Mouse (Mus musculus) heart, adult 2 months (tissue): Measurements from ENCODE around the gene Tbc1d19. TPM values are rescaled to one million over a fixed set of nuclear protein-coding genes. Genes with fewer than 3 reads are reported as not detected.

Experiments used
- DNase-seq, 2 experiments: peaks; one replicate each; pipeline ENCODE4 v3.0.0; 2021
- H3K27ac ChIP-seq: fragments of 200-600 bp; 2 replicates; pipeline ENCODE4 v1.8.1; 2022
- H3K27me3 ChIP-seq: fragments of 200-500 bp; 2 replicates; pipeline ENCODE4 v1.6.1; 2012; ENCODE audit warnings: mild to moderate bottlenecking, low read length, inconsistent platforms, mixed read lengths; ENCODE audit not compliant: control insufficient read depth, insufficient read depth
- H3K36me3 ChIP-seq: fragments of 200-500 bp; 2 replicates; pipeline ENCODE4 v1.6.1; 2012; ENCODE audit warnings: low read length, inconsistent platforms; ENCODE audit not compliant: control insufficient read depth, insufficient read depth
- H3K4me1 ChIP-seq: fragments of 200-500 bp; 2 replicates; pipeline ENCODE4 v1.6.1; 2011; ENCODE audit warnings: low read length; ENCODE audit not compliant: control insufficient read depth, insufficient read depth
- H3K4me3 ChIP-seq: fragments of 200-600 bp; 2 replicates; pipeline ENCODE4 v1.8.1; 2022
- H3K79me2 ChIP-seq: fragments of 200-500 bp; replicated peaks from 2 replicates; pipeline ENCODE4 v1.6.1; 2012; ENCODE audit warnings: mild to moderate bottlenecking, inconsistent platforms, low read length, moderate library complexity, mixed read lengths; ENCODE audit not compliant: control insufficient read depth, insufficient read depth
- H3K9ac ChIP-seq: fragments of 200-500 bp; 2 replicates; pipeline ENCODE4 v1.6.1; 2012; ENCODE audit warnings: low read depth, mild to moderate bottlenecking, control low read depth, inconsistent platforms, low read length, mixed read lengths
- CTCF ChIP-seq: fragments of 200-600 bp; IDR thresholded peaks from 2 replicates; pipeline ENCODE4 v1.8.1; 2022; ENCODE audit warnings: antibody characterized with exemption, mild to moderate bottlenecking, moderate library complexity
- EP300 ChIP-seq: fragments of 200-500 bp; IDR thresholded peaks from 2 replicates; pipeline ENCODE4 v1.6.1; 2011; ENCODE audit warnings: low read depth, low read length, control low read depth; ENCODE audit not compliant: insufficient read depth
- POLR2A ChIP-seq: fragments of 200-500 bp; IDR thresholded peaks from 2 replicates; pipeline ENCODE4 v1.6.1; 2011; ENCODE audit warnings: mild to moderate bottlenecking, low read depth, low read length, control low read depth; ENCODE audit not compliant: insufficient read depth
- WGBS: fragments of 180-500 bp; shearing (Covaris S2); methylation state at CpG from one replicate; pipeline ENCODE4 v1.1.7; 2018; 5-methylcytosine and 5-hydroxymethylcytosine counted together
- intact Hi-C: fragments of 180-260 bp; cut with DNase I; formaldehyde crosslinking; loops from one replicate; pipeline ENCODE4 v1.15.1; 2025
- polyA plus RNA-seq: library from polyadenylated mRNA; depleted of rRNA; stranded (reverse); fragments of >200 nt; gene quantifications from 2 replicates; pipeline ENCODE4 v1.2.3, GENCODE M21; 2012; rRNA removed
- total RNA-seq, 2 experiments: library from RNA; stranded (reverse); gene quantifications; 2 replicates each; pipeline ENCODE4 v1.2.3; 2021

Tbc1d19 gene
- total and polyA plus RNA-seq, 3 experiments = 10.0 to 18.4 (median 16.7) TPM

DNA sequence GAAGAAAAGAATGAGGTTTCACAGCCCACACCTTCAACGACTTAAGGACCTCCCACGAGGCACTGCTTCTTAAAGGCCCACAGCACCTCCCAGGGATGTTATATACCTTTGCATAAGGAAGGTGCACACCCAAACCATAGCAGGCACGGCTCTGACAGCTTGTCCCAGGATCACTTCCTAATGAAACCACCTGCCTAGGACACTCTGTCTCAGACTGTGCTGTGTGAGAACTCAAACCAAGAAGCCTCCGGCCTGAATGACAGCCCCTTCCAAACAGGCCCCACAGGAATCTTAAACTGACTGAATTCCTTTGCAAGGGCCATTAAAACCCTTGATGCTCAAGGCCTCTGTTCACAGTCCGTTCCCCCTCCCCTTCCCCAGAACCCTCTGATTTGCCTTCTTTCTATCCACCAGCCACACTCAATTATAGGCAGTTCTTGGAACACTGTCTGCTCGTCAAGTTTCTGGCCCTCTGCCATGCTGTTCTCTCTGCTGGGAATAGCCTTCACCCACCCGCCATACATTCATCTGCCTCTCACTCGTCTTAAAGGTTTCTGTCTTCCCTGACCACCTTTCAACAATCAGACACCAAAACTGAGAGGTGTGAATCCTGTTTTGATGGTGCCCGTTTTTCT, 138.3 kb downstream of the Tbc1d19 start:
- peak in 1 of 2 experiments; percentile 30 for DNase-seq
- peaks cover 2% of the 10 kb centered on the region; the same call in 1 of the 2 replicates for H3K36me3 ChIP-seq
- no peaks in the 10 kb centered on the region for H3K27me3 ChIP-seq
- TF ChIP-seq POLR2A = no peak
- no peak for TF ChIP-seq EP300
- TF ChIP-seq CTCF = no peak
- 31% methylated on average over 9 of the region's 9 CpGs for WGBS
- H3K4me3 ChIP-seq = no peak overlapping the region
- no peak overlapping the region for H3K9ac ChIP-seq
- H3K4me1 ChIP-seq = peaks cover 19% of the 10 kb centered on the region
- intact Hi-C loops = loop anchor here (2.0 kb wide), 3 partner anchors 15 to 75 kb away; no protein-coding TSS in a partner anchor
- H3K27ac ChIP-seq = peak overlapping the region; percentile 89
- H3K79me2 ChIP-seq = no peaks in the 10 kb centered on the region

DNA sequence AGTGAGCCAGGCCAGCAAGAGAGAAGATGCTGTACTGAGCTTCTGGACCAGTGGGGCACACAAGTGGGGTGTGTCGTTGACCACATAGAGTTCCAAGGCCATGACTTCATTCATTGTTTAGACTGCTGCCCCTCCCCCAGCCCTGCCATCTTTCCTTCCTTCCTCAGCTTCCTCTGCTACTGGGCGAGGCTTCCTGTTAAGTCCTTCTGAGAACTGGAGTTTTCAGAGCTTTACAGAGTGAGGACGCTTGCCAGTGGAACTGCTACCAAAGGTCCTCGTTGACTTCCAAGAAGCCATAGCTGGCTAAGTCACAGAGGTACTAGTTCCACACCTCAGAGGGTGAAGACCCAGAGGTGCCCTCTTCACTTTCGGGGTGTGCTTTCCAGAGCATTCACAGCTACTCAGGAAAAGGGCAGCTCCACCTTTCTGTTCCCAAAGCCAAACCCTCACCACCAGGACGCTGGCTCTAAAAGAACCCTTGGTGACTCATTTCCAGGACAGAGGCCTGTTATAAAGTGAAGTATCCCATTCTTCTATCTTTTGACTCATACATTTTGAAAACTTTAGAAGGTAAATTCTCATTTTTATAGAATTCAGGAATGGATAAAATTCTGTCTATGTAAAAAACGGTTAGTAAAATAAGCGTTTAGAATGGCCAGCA, 139.3 kb downstream of the Tbc1d19 start:
- intact Hi-C loops = loop anchor here (2.0 kb wide), 3 partner anchors 16 to 76 kb away; no protein-coding TSS in a partner anchor

DNA sequence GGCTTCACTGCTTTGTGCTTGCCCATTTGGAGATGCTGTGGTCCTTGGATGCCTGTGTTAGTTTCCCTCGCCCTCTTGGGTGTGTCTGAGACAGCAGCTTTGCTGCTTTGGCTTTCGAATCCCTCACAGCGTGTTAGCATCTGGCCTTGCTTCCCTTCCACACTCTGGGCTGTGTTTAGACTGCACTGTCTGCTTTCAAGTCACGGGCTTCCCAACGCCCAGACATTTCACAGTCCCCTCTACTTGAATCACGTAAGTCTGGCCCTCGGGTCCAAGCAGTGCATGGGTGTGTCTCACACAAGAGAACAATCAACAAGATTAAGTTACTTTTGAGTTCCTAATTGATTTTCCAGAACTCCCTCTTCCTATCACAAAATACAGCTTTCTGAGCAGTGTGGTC, 140.8 kb downstream of the Tbc1d19 start:
- no peak overlapping the region for H3K4me3 ChIP-seq
- intact Hi-C loops = loop anchor here (2.0 kb wide), 1 partner anchor 49 kb away; the partner anchor contains the start of gene Stim2
- H3K79me2 ChIP-seq = no peaks in the 10 kb centered on the region
- peaks cover 22% of the 10 kb centered on the region for H3K4me1 ChIP-seq
- H3K27me3 ChIP-seq = no peaks in the 10 kb centered on the region
- H3K36me3 ChIP-seq = peaks cover 2% of the 10 kb centered on the region; the same call in 1 of the 2 replicates
- WGBS = 34% methylated on average over 7 of the region's 7 CpGs
- H3K9ac ChIP-seq = no peak overlapping the region
- peak overlapping the region; percentile 89 for H3K27ac ChIP-seq
- TF ChIP-seq POLR2A (peak; percentile 45), EP300 (peak; percentile 89), CTCF (no peak)
- DNase-seq = peak; percentile 57 to 75

More for the DNA sequence above, 139.3 kb downstream of the Tbc1d19 start:
- 47% methylated on average over 8 of the region's 8 CpGs for WGBS
- peak; percentile 75 to 85 for DNase-seq
- Histone ChIP-seq H3K79me2 (no peaks in the 10 kb centered on the region), H3K4me1 (peaks cover 22% of the 10 kb centered on the region), H3K27me3 (no peaks in the 10 kb centered on the region), H3K9ac (no peak overlapping the region), H3K27ac (peak overlapping the region; percentile 89), H3K4me3 (no peak overlapping the region), H3K36me3 (peaks cover 2% of the 10 kb centered on the region; the same call in 1 of the 2 replicates)
- peak; percentile 46; the same call in 1 of the 2 replicates for TF ChIP-seq POLR2A
- TF ChIP-seq CTCF = no peak
- peak; percentile 97 for TF ChIP-seq EP300

DNA sequence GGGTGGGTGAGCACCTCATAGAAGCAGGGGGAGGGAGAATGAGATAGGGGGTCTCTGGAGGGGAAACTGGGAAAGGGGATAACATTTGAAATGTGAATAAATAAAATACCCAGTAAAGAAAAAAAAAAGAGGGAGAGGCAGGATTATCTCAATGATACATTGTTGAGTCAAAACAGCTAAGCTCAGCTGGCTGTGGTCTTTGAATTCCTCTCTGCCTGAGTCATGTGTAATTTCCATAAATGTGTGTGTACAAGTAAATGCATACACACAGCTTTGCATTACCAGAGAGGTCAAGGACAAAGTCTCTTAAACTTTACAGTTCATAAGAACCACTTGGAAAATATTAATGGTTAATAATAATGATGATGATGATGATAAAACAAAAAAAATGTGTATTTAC, 143.8 kb downstream of the Tbc1d19 start:
- H3K27me3 ChIP-seq = no peaks in the 10 kb centered on the region
- H3K27ac ChIP-seq = no peak overlapping the region
- H3K4me3 ChIP-seq = no peak overlapping the region
- H3K79me2 ChIP-seq = no peaks in the 10 kb centered on the region
- no peak overlapping the region for H3K9ac ChIP-seq
- peaks cover 2% of the 10 kb centered on the region; the same call in 1 of the 2 replicates for H3K36me3 ChIP-seq
- peaks cover 17% of the 10 kb centered on the region for H3K4me1 ChIP-seq
- intact Hi-C loops = loop anchor here (2.0 kb wide), 1 partner anchor 148 kb away; no protein-coding TSS in a partner anchor
- no peak for TF ChIP-seq POLR2A
- no peak for TF ChIP-seq CTCF
- no peak for TF ChIP-seq EP300
- DNase-seq = no peak

Other genes with a start within 250 kb of the Tbc1d19 start
- not detected for gene Cckar, start 101.9 kb upstream of the Tbc1d19 start, total RNA-seq
- gene Cckar, start 101.9 kb upstream of the Tbc1d19 start, polyA plus RNA-seq = 0.90 TPM in 1 of 2 replicates, not detected in the other
- 10 to 100 TPM; 16.5 to 17.2 TPM for gene Stim2, start 188.9 kb downstream of the Tbc1d19 start, total RNA-seq
- gene Stim2, start 188.9 kb downstream of the Tbc1d19 start, polyA plus RNA-seq = 8.2 and 11.5 TPM in 2 replicates